Mouse (Mus musculus): ENCODE data around the gene Aadacl3. TPM values are rescaled to one million over a fixed set of nuclear protein-coding genes. Genes with fewer than 3 reads are reported as not detected.

Gene Aadacl3
- polyA plus RNA-seq (2015; fragmentation: Nextera tagmentation; extraction: Ambion mirVana) = not detected in 2 replicates

DNA sequence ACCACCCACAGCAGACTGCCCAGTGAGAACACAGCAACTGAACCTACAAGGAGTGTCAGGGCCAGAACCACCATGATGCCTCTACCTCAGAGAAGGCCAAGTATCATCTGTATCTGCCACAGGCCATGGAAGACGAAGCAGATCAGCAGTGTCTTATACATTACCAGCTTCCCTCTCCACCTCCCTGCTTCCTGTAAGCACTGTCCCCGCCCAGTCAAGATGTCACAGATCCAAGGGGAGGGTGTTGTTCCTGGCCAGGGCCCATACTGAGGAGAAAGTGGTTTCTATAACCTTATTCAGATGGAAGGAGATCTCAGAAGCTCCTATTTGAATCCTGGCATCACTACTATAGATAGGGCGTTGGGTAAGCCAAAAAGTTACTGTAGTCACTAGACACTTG lies at the start of gene Aadacl3:
Aadacl3 (minus strand) TSS at position 101 of the 400 bp plus-strand sequence.
- no peak within 1 kb of the TSS for H3K4me2 ChIP-seq (ENCODE audit: low read length)
- no peaks in the 10 kb centered on the region for H3K27me3 ChIP-seq (replicated peaks; ENCODE audit: control insufficient read depth, insufficient read depth, low read length)
- no peak within 1 kb of the TSS for H3K27ac ChIP-seq (ENCODE audit: low read length)
- H3K4me3 ChIP-seq (replicated peaks; ENCODE audit: low read length) = no peak within 1 kb of the TSS
- 71% methylated on average over 3 of the region's 3 CpGs for WGBS
- no peak within 1 kb of the TSS for H3K9ac ChIP-seq (replicated peaks; ENCODE audit: low read depth, low read length)
- H3K4me1 ChIP-seq (replicated peaks; ENCODE audit: control insufficient read depth, insufficient read depth, low read length) = no peaks in the 10 kb centered on the region
- H3K9me3 ChIP-seq (ENCODE audit: control insufficient read depth, low read length) = peaks cover 31% of the 10 kb centered on the region
- no peaks in the 10 kb centered on the region for H3K36me3 ChIP-seq (ENCODE audit: control insufficient read depth, insufficient read depth)
- ATAC-seq = no peak

- WGBS = 92% methylated on average over 1 of the region's 1 CpGs
- no peaks in the 10 kb centered on the region for H3K36me3 ChIP-seq (ENCODE audit: control insufficient read depth, insufficient read depth)
Observed at GRCm38 (mm10) chr4:144506518-144506917, 43.0 kb upstream of the Aadacl3 start.

GRCm38 (mm10) chr4:144493331-144493730 lies 29.8 kb upstream of the Aadacl3 start:
- ATAC-seq = no peak
- H3K9me3 ChIP-seq (ENCODE audit: control insufficient read depth, low read length) = peaks cover 10% of the 10 kb centered on the region
- no peak overlapping the region for H3K27ac ChIP-seq (ENCODE audit: low read length)
- no peaks in the 10 kb centered on the region for H3K36me3 ChIP-seq (ENCODE audit: control insufficient read depth, insufficient read depth)
- H3K4me3 ChIP-seq (replicated peaks; ENCODE audit: low read length) = no peak overlapping the region
- no peaks in the 10 kb centered on the region for H3K4me1 ChIP-seq (replicated peaks; ENCODE audit: control insufficient read depth, insufficient read depth, low read length)
- H3K4me2 ChIP-seq (ENCODE audit: low read length) = no peak overlapping the region
- no peak overlapping the region for H3K9ac ChIP-seq (replicated peaks; ENCODE audit: low read depth, low read length)
- no peaks in the 10 kb centered on the region for H3K27me3 ChIP-seq (replicated peaks; ENCODE audit: control insufficient read depth, insufficient read depth, low read length)

More at GRCm38 (mm10) chr4:144506518-144506917, 43.0 kb upstream of the Aadacl3 start:
- Histone ChIP-seq H3K9me3 (ENCODE audit: control insufficient read depth, low read length) (peaks cover 13% of the 10 kb centered on the region), H3K4me2 (ENCODE audit: low read length) (no peak overlapping the region), H3K27me3 (replicated peaks; ENCODE audit: control insufficient read depth, insufficient read depth, low read length) (no peaks in the 10 kb centered on the region), H3K27ac (ENCODE audit: low read length) (no peak overlapping the region), H3K9ac (replicated peaks; ENCODE audit: low read depth, low read length) (no peak overlapping the region), H3K4me1 (replicated peaks; ENCODE audit: control insufficient read depth, insufficient read depth, low read length) (no peaks in the 10 kb centered on the region), H3K4me3 (replicated peaks; ENCODE audit: low read length) (no peak overlapping the region)
- no peak for ATAC-seq

GRCm38 (mm10) chr4:144468091-144468490 lies 4.5 kb upstream of the Aadacl3 start:
- no peak overlapping the region for H3K9ac ChIP-seq (replicated peaks; ENCODE audit: low read depth, low read length)
- 89% methylated on average over 1 of the region's 1 CpGs for WGBS
- H3K36me3 ChIP-seq (ENCODE audit: control insufficient read depth, insufficient read depth) = no peaks in the 10 kb centered on the region
- no peak overlapping the region for H3K27ac ChIP-seq (ENCODE audit: low read length)
- ATAC-seq = no peak
- no peak overlapping the region for H3K4me2 ChIP-seq (ENCODE audit: low read length)
- no peaks in the 10 kb centered on the region for H3K27me3 ChIP-seq (replicated peaks; ENCODE audit: control insufficient read depth, insufficient read depth, low read length)
- H3K9me3 ChIP-seq (ENCODE audit: control insufficient read depth, low read length) = peaks cover 29% of the 10 kb centered on the region
- H3K4me1 ChIP-seq (replicated peaks; ENCODE audit: control insufficient read depth, insufficient read depth, low read length) = no peaks in the 10 kb centered on the region
- H3K4me3 ChIP-seq (replicated peaks; ENCODE audit: low read length) = no peak overlapping the region

DNA sequence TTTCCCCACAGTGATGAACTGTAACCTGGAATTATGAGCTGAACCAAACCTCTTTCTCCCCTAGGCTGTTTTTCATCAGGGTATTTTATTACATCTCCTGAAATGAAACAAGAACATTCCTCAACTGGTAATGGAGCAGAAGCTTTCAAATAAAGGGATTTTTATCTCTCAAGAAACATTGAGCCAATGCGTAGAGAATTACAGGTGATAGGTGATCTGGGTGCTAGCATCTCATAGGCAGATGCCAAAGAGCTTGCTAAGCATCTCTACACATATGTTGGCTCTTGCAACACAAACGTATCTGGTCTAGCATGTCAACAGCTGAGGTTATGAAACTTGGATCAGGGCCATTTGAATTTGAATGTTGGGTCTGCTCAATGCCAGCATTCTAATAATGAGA lies 1.6 kb upstream of the Aadacl3 start:
- Histone ChIP-seq H3K27ac (ENCODE audit: low read length) (no peak overlapping the region), H3K27me3 (replicated peaks; ENCODE audit: control insufficient read depth, insufficient read depth, low read length) (no peaks in the 10 kb centered on the region), H3K36me3 (ENCODE audit: control insufficient read depth, insufficient read depth) (no peaks in the 10 kb centered on the region), H3K9ac (replicated peaks; ENCODE audit: low read depth, low read length) (no peak overlapping the region), H3K4me2 (ENCODE audit: low read length) (no peak overlapping the region), H3K9me3 (ENCODE audit: control insufficient read depth, low read length) (peaks cover 28% of the 10 kb centered on the region), H3K4me3 (replicated peaks; ENCODE audit: low read length) (no peak overlapping the region), H3K4me1 (replicated peaks; ENCODE audit: control insufficient read depth, insufficient read depth, low read length) (no peaks in the 10 kb centered on the region)
- no peak for ATAC-seq
- 76% methylated on average over 2 of the region's 2 CpGs for WGBS

DNA sequence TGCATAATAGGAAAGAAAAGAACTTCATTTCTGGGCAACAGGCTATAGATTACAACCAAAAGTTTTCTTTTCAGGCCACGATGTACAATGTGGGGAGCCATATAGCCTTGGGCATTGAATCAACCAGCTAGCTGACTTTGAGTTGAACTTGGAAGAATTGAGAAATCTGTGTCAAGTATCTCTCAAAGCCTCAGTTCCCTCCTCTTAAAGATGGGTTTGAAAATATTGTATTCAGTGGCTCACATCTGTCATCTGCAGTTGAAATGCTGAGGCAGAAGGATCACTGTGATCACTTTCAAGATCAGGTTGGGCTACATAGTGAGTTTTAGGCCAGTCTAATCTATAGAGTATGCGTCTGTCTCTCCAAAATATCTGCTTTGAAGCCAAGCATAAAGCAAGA lies 10.3 kb downstream of the Aadacl3 start, which contains the start of gene Gm9944:
Gm9944 (minus strand) TSS at position 101 of the 400 bp plus-strand sequence.
- Histone ChIP-seq H3K9me3 (ENCODE audit: control insufficient read depth, low read length) (peaks cover 21% of the 10 kb centered on the region), H3K27me3 (replicated peaks; ENCODE audit: control insufficient read depth, insufficient read depth, low read length) (no peaks in the 10 kb centered on the region), H3K9ac (replicated peaks; ENCODE audit: low read depth, low read length) (no peak within 1 kb of the TSS), H3K4me2 (ENCODE audit: low read length) (no peak within 1 kb of the TSS), H3K4me3 (replicated peaks; ENCODE audit: low read length) (no peak within 1 kb of the TSS), H3K36me3 (ENCODE audit: control insufficient read depth, insufficient read depth) (no peaks in the 10 kb centered on the region), H3K4me1 (replicated peaks; ENCODE audit: control insufficient read depth, insufficient read depth, low read length) (no peaks in the 10 kb centered on the region), H3K27ac (ENCODE audit: low read length) (no peak within 1 kb of the TSS)
- ATAC-seq = no peak
- WGBS = 70% methylated on average over 2 of the region's 2 CpGs

- Histone ChIP-seq H3K4me3 (replicated peaks; ENCODE audit: low read length) (no peak overlapping the region), H3K27me3 (replicated peaks; ENCODE audit: control insufficient read depth, insufficient read depth, low read length) (no peaks in the 10 kb centered on the region), H3K27ac (ENCODE audit: low read length) (no peak overlapping the region), H3K4me1 (replicated peaks; ENCODE audit: control insufficient read depth, insufficient read depth, low read length) (no peaks in the 10 kb centered on the region), H3K9me3 (ENCODE audit: control insufficient read depth, low read length) (peaks cover 8% of the 10 kb centered on the region; the same call in 1 of the 2 replicates), H3K9ac (replicated peaks; ENCODE audit: low read depth, low read length) (no peak overlapping the region), H3K36me3 (ENCODE audit: control insufficient read depth, insufficient read depth) (no peaks in the 10 kb centered on the region), H3K4me2 (ENCODE audit: low read length) (no peak overlapping the region)
- 84% methylated on average over 2 of the region's 2 CpGs for WGBS
- ATAC-seq = no peak
Observed at GRCm38 (mm10) chr4:144448546-144448945, 15.0 kb downstream of the Aadacl3 start.

DNA sequence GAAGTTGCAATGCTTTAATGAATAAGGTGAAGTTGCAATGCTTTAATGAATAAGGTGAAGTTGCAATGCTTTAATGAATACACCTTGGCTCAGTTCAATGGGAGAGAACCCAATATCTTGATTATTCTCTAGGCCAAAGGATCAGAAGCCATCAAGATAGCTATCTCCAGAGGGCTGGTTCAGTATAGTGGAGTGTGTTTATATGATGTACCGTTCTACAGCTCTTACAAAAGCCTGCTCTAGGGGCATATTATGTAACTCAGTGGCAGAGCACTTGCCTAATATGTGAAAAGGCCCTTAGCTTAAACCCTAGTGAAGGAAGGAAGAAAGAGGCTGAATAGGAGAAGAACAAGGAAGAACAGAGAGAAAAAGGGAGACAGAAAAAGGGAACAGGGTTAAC lies 22.0 kb downstream of the Aadacl3 start:
- H3K27ac ChIP-seq (ENCODE audit: low read length) = no peak overlapping the region
- ATAC-seq = no peak
- 79% methylated on average over 1 of the region's 1 CpGs for WGBS
- H3K36me3 ChIP-seq (ENCODE audit: control insufficient read depth, insufficient read depth) = no peaks in the 10 kb centered on the region
- H3K4me1 ChIP-seq (replicated peaks; ENCODE audit: control insufficient read depth, insufficient read depth, low read length) = no peaks in the 10 kb centered on the region
- no peak overlapping the region for H3K9ac ChIP-seq (replicated peaks; ENCODE audit: low read depth, low read length)
- H3K4me3 ChIP-seq (replicated peaks; ENCODE audit: low read length) = no peak overlapping the region
- H3K9me3 ChIP-seq (ENCODE audit: control insufficient read depth, low read length) = peaks cover 24% of the 10 kb centered on the region
- no peak overlapping the region for H3K4me2 ChIP-seq (ENCODE audit: low read length)
- no peaks in the 10 kb centered on the region for H3K27me3 ChIP-seq (replicated peaks; ENCODE audit: control insufficient read depth, insufficient read depth, low read length)

DNA sequence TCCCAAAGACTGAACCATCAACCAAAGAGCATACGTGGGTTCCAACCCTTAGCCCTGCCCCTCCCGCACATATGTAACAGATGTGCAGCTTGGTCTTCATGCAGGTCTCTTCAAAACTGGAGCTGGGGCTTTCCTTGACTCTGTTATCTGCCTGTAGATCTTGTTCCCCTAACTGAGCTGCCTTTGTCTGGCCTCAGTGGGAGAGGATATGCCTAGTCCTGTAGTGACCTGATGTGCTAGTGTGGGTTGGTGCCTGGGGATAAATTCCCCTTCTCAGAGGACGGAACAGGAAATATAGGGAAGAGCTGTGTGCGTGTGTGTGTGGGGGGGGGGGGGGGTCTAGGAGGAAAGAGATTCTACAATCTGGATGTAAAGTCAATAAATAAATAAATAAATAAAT lies 22.5 kb downstream of the Aadacl3 start:
- Histone ChIP-seq H3K27me3 (replicated peaks; ENCODE audit: control insufficient read depth, insufficient read depth, low read length) (no peaks in the 10 kb centered on the region), H3K27ac (ENCODE audit: low read length) (no peak overlapping the region)
- WGBS = 91% methylated on average over 4 of the region's 4 CpGs

GRCm38 (mm10) chr4:144438672-144439071 lies 24.9 kb downstream of the Aadacl3 start, which contains the start of gene 1700012P22Rik:
TSS of gene 1700012P22Rik (minus strand) at chr4:144438772.
- ATAC-seq = no peak
- peaks cover 19% of the 10 kb centered on the region for H3K9me3 ChIP-seq (ENCODE audit: control insufficient read depth, low read length)
- no peak within 1 kb of the TSS for H3K4me3 ChIP-seq (replicated peaks; ENCODE audit: low read length)
- H3K4me1 ChIP-seq (replicated peaks; ENCODE audit: control insufficient read depth, insufficient read depth, low read length) = no peaks in the 10 kb centered on the region
- no peak within 1 kb of the TSS for H3K9ac ChIP-seq (replicated peaks; ENCODE audit: low read depth, low read length)
- H3K36me3 ChIP-seq (ENCODE audit: control insufficient read depth, insufficient read depth) = no peaks in the 10 kb centered on the region
- H3K27me3 ChIP-seq (replicated peaks; ENCODE audit: control insufficient read depth, insufficient read depth, low read length) = no peaks in the 10 kb centered on the region
- H3K4me2 ChIP-seq (ENCODE audit: low read length) = no peak within 1 kb of the TSS
- no peak within 1 kb of the TSS for H3K27ac ChIP-seq (ENCODE audit: low read length)

More for the DNA sequence above, 22.5 kb downstream of the Aadacl3 start:
- peaks cover 24% of the 10 kb centered on the region for H3K9me3 ChIP-seq (ENCODE audit: control insufficient read depth, low read length)
- no peak for ATAC-seq
- no peak overlapping the region for H3K4me2 ChIP-seq (ENCODE audit: low read length)
- H3K9ac ChIP-seq (replicated peaks; ENCODE audit: low read depth, low read length) = no peak overlapping the region
- H3K36me3 ChIP-seq (ENCODE audit: control insufficient read depth, insufficient read depth) = no peaks in the 10 kb centered on the region
- H3K4me1 ChIP-seq (replicated peaks; ENCODE audit: control insufficient read depth, insufficient read depth, low read length) = no peaks in the 10 kb centered on the region
- H3K4me3 ChIP-seq (replicated peaks; ENCODE audit: low read length) = no peak overlapping the region

All from forebrain, embryonic 16.5 days (tissue).